Mouse (Mus musculus) liver, embryonic 16.5 days (tissue): ENCODE measurements around the gene Ece1. TPM values are rescaled to one million over a fixed set of nuclear protein-coding genes. Genes with fewer than 3 reads are reported as not detected.
"Not testable (repeated sequence)": the region's sequence is repeated elsewhere in the genome, so short reads cannot be mapped to it uniquely, and the experiment has no call there.

Experiments
- ATAC-seq: fragments of 200-750 bp; cut with Nextera tagmentation; 2 replicates; pipeline ENCODE4 v1.8.0; 2017; ENCODE audit warnings: low read depth, mild to moderate bottlenecking, moderate number of reproducible peaks, moderate library complexity
- H3K27ac ChIP-seq: fragments of 300-500 bp; sonication (generic); 2 replicates; pipeline ENCODE4 v1.5.1; 2014; ENCODE audit warnings: mild to moderate bottlenecking, low read length
- H3K27me3 ChIP-seq: fragments of 300-500 bp; sonication (generic); 2 replicates; pipeline ENCODE4 v1.6.1; 2014; ENCODE audit warnings: low read depth, low read length, mixed read lengths; ENCODE audit not compliant: control insufficient read depth, insufficient read depth
- H3K36me3 ChIP-seq: fragments of 300-500 bp; sonication (generic); 2 replicates; pipeline ENCODE4 v1.6.1; 2014; ENCODE audit warnings: mild to moderate bottlenecking; ENCODE audit not compliant: control insufficient read depth, insufficient read depth
- H3K4me1 ChIP-seq: fragments of 300-500 bp; sonication (generic); 2 replicates; pipeline ENCODE4 v1.6.1; 2014; ENCODE audit warnings: low read depth, low read length, mixed read lengths; ENCODE audit not compliant: control insufficient read depth
- H3K4me2 ChIP-seq: fragments of 300-500 bp; sonication (generic); 2 replicates; pipeline ENCODE4 v1.6.1; 2014; ENCODE audit warnings: low read depth, low read length, mixed read lengths
- H3K4me3 ChIP-seq: fragments of 300-500 bp; sonication (generic); 2 replicates; pipeline ENCODE4 v1.5.1; 2014; ENCODE audit warnings: low read depth, mild to moderate bottlenecking, low read length
- H3K9ac ChIP-seq: fragments of 300-500 bp; sonication (generic); 2 replicates; pipeline ENCODE4 v1.6.1; 2014; ENCODE audit warnings: low read depth, low read length
- H3K9me3 ChIP-seq: fragments of 300-500 bp; sonication (generic); replicated peaks from 2 replicates; pipeline ENCODE4 v1.6.1; 2016; ENCODE audit warnings: low read length; ENCODE audit not compliant: control insufficient read depth
- WGBS: fragments of 180-500 bp; shearing (Covaris S2); extraction: QIAGEN DNeasy Blood & Tissue Kit; methylation state at CpG from one replicate; pipeline ENCODE4 v1.1.7; 2014; ENCODE audit not compliant: insufficient replicate concordance; 5-methylcytosine and 5-hydroxymethylcytosine counted together
- polyA plus RNA-seq: library from polyadenylated mRNA; unstranded; fragments of >200 nt; fragmentation: Nextera tagmentation; extraction: Ambion mirVana; gene quantifications from 2 replicates; pipeline ENCODE4 v1.2.1, GENCODE M21; 2015

The Ece1 gene
- polyA plus RNA-seq, 1 experiment from 2014 or later, result 23.4 TPM

DNA sequence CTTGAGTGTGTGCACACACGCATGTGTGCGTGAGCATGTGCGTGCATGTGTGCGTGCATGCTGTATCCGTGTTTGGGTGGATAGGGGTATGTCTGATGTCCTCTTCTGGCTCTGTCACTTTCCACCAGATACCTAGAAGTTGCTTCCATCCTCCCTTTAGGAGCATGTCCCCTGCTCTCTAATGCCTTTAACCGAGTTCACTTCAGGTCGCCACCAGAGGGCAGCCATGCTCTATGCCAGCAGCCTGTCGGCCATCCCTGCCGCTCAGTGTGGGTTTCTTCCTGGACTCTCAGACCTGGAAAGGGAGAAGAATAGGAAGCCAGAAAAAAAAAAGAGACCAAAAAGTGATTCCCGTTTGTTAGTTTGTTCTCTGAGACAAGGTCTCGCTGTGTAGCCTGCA lies 17.4 kb upstream of the Ece1 start:
- no peak overlapping the region for H3K27ac ChIP-seq
- H3K27me3 ChIP-seq, result no peaks in the 10 kb centered on the region
- no peak overlapping the region for H3K9ac ChIP-seq
- no peak overlapping the region for H3K4me3 ChIP-seq
- WGBS, result 21% methylated on average over 11 of the region's 11 CpGs
- no peaks in the 10 kb centered on the region for H3K9me3 ChIP-seq
- no peaks in the 10 kb centered on the region for H3K36me3 ChIP-seq
- H3K4me2 ChIP-seq, result no peak overlapping the region
- no peak for ATAC-seq
- H3K4me1 ChIP-seq, result no peaks in the 10 kb centered on the region

DNA sequence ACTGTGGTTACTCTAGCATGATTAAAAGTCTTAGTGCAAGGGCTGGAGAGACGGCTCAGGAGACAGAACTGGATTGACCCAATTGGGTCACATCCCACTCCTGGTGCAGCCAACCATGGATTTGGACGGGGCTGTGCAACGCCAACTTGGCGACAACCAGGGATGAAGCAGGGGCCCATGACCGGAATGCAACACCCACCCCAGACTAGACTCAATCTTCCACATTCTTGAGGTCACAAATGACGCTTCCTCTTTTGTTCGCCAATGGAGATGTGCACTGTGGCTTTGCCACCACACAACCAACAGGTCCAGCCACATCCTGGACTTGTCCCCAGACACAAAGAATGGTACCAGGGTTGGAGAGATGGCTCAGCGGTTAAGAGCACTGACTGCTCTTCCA lies 14.4 kb upstream of the Ece1 start:
- not testable (repeated sequence) for H3K36me3 ChIP-seq, H3K9me3 ChIP-seq, H3K27ac ChIP-seq, H3K4me1 ChIP-seq, ATAC-seq, H3K9ac ChIP-seq, H3K27me3 ChIP-seq, H3K4me3 ChIP-seq, H3K4me2 ChIP-seq
- WGBS, result 39% methylated on average over 8 of the region's 8 CpGs

DNA sequence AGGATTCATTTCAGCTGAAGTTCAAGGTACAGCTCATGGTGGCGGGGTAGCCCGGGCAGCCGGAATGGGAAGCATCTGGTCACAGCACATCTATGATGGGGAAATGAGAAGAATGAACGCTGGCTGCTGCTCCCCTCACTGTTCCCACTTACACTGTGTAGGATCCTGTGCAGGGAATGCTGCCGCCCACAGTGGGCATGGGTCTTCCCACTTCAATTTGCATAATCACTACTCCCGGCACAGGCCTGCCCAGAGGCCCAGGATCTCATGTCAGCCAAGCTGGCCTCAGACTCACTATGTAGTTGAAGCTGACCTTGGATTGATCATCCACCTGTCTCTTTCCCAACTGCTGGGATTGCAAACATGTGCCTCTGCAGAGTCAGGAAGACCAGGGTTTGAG lies 11.9 kb upstream of the Ece1 start:
- no peaks in the 10 kb centered on the region for H3K4me1 ChIP-seq
- no peaks in the 10 kb centered on the region for H3K27me3 ChIP-seq
- 84% methylated on average over 6 of the region's 6 CpGs for WGBS
- no peak overlapping the region for H3K9ac ChIP-seq
- H3K27ac ChIP-seq, result no peak overlapping the region
- no peaks in the 10 kb centered on the region for H3K36me3 ChIP-seq
- ATAC-seq, result no peak
- no peak overlapping the region for H3K4me3 ChIP-seq
- H3K4me2 ChIP-seq, result no peak overlapping the region
- H3K9me3 ChIP-seq, result no peaks in the 10 kb centered on the region

DNA sequence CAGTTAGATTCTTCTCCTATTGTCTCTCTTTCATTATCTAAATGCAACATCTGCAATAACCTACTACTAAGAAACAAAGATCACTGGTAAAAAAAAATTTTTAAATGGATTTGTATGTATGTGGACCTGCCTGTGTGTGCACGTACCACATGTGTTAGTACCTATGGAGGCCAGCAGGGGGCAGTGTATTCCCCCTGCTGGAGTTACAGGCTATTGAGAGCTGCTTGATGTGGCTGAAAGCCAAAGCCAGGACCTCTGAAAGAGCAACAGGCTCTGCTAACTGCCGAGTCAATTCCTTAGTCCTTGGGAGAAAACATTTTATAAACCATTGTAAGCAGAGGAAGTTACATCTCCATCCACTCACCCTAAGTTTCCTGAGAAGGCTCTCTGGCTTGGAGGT lies 10.6 kb upstream of the Ece1 start:
- H3K9ac ChIP-seq, result no peak overlapping the region
- no peak overlapping the region for H3K27ac ChIP-seq
- no peaks in the 10 kb centered on the region for H3K36me3 ChIP-seq
- no peak for ATAC-seq
- peaks cover 3% of the 10 kb centered on the region; the same call in 1 of the 2 replicates for H3K4me1 ChIP-seq
- no peaks in the 10 kb centered on the region for H3K27me3 ChIP-seq
- no peak overlapping the region for H3K4me3 ChIP-seq
- H3K4me2 ChIP-seq, result no peak overlapping the region
- WGBS, result 44% methylated on average over 2 of the region's 2 CpGs
- no peaks in the 10 kb centered on the region for H3K9me3 ChIP-seq

DNA sequence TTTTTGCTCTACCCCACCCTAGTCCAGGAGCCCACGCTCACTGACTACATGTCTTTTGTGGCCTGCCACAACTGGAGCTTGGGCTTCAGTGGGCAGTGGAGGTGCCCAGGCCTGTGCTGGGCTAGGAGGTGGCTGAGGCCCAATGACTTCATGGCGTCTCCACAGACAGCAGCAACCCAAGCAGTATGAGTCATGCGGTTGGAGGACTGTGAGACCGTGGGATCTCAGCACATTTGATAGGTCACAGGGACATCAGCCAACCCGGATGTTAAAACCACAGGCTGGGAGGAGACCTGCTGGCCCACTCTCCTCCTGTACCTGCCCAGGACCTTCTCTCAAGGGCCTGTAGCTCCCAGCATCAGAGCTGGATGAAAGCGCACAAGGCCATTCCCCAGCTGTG lies 8.2 kb upstream of the Ece1 start:
- WGBS, result 34% methylated on average over 6 of the region's 6 CpGs
- no peak overlapping the region for H3K9ac ChIP-seq
- no peak for ATAC-seq
- no peak overlapping the region for H3K27ac ChIP-seq
- peaks cover 3% of the 10 kb centered on the region; the same call in 1 of the 2 replicates for H3K4me1 ChIP-seq
- no peak overlapping the region for H3K4me2 ChIP-seq
- no peaks in the 10 kb centered on the region for H3K36me3 ChIP-seq
- no peaks in the 10 kb centered on the region for H3K27me3 ChIP-seq
- H3K4me3 ChIP-seq, result no peak overlapping the region
- no peaks in the 10 kb centered on the region for H3K9me3 ChIP-seq

DNA sequence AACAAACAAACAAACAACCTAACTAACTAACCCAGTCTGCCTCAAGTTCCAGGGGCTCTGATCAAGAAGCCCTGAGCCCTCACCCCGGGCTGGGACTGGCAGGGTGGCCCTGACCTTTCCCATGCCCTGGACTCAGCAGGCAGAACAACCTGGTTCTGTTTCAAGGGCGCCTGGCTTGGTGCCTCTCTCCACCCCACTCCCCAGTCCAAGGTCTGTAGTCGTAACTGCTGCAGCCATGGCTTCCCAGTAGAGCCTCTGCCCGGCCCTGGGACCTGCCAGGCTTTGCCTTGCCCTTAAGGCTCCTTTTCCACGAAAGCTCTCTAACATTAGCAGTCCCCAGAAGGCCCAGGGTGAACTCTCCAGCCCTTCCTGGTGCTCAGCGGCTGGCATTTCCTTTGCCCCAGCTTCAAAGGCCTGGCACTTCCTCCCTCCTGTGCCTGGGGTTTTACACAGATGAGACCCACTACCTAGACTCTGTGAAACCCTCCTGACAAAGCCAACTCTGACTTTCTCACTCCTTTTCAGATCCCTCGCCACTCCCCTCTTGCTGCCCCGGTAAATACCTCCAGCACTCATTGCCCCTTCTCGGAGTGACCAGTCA lies 6.2 kb upstream of the Ece1 start:
- no peak overlapping the region for H3K9ac ChIP-seq
- ATAC-seq, result peak; percentile 49; the same call in 1 of the 2 replicates

DNA sequence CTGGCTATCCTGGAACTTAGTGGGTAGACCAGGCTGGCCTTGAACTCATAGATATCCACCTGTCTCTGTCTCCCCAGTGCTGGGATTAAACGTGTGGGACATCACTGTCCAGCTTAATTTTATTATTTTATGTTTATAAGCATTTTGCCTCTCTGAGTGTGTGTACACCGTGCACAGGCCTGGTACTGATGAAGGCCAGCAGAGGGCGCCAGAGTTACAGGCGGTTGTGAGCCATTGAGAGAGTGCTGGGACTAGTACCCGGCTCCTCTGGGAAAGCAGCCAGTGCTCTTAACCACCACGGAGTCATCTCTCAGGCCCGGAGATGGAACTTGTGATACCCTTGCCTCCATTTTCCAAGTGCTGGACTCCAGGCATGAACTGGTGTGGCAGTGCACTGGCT lies 4.9 kb upstream of the Ece1 start:
- Histone ChIP-seq H3K4me3 (no peak overlapping the region), H3K27me3 (no peaks in the 10 kb centered on the region), H3K9ac (no peak overlapping the region), H3K4me2 (no peak overlapping the region), H3K27ac (no peak overlapping the region), H3K9me3 (no peaks in the 10 kb centered on the region), H3K36me3 (no peaks in the 10 kb centered on the region), H3K4me1 (peaks cover 3% of the 10 kb centered on the region; the same call in 1 of the 2 replicates)
- no peak for ATAC-seq
- WGBS, result 21% methylated on average over 7 of the region's 7 CpGs

More for the DNA sequence above, 6.2 kb upstream of the Ece1 start:
- H3K4me1 ChIP-seq, result peaks cover 3% of the 10 kb centered on the region; the same call in 1 of the 2 replicates
- H3K27ac ChIP-seq, result no peak overlapping the region
- H3K9me3 ChIP-seq, result no peaks in the 10 kb centered on the region
- 48% methylated on average over 9 of the region's 9 CpGs for WGBS
- no peaks in the 10 kb centered on the region for H3K27me3 ChIP-seq
- H3K4me2 ChIP-seq, result no peak overlapping the region
- no peaks in the 10 kb centered on the region for H3K36me3 ChIP-seq
- no peak overlapping the region for H3K4me3 ChIP-seq

DNA sequence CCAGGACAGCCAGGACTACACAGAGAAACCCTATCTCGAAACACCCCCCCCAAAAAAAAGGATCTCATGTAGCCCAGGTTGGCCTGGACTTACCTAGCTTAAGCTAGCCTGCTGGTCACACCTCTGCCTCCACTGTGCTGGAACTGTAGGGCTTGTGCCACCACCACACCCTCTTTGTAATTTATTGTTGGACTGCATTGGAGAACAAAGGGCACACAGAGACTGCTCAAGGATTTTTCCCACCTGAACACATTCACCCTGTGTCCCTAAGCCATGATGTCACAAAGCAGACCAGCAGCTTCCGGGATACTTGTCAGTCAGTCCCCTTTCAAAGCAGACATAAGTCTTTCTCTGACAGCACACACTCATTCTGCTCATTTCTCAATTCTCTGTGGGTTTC lies 3.7 kb upstream of the Ece1 start:
- Histone ChIP-seq H3K4me3 (no peak overlapping the region), H3K9ac (no peak overlapping the region), H3K9me3 (no peaks in the 10 kb centered on the region), H3K27me3 (no peaks in the 10 kb centered on the region; the same call in 1 of the 2 replicates), H3K4me2 (no peak overlapping the region), H3K27ac (no peak overlapping the region), H3K4me1 (peaks cover 12% of the 10 kb centered on the region), H3K36me3 (no peaks in the 10 kb centered on the region)
- WGBS, result 46% methylated on average over 2 of the region's 2 CpGs
- no peak for ATAC-seq

DNA sequence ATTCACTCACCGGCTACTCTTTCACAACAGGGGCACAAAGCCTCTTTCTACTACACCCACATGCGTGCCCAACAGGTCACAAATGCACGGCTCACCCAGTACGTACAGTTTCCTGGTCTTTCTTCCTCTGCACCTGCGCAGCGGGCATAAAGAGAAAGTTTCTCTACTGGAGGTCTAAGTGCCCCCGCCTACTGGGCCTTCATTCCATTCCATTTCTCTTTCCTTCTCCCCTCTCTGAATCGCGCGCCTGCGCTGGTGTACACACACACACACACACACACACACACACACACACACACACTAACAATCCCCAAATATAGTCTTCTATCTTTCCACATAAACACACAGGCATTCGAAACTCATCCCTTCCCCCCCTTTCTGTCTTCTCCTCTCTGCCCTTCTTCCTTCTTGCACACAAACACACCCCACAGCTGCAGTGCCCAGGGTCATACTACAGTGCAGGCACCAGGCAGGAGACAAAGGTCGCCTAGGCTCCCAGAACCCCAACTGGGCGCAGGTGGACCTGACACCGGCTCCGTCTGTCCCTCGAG lies 501 bp upstream of the Ece1 start:
- H3K4me3 ChIP-seq, result peak overlapping the region; percentile 67
- H3K9me3 ChIP-seq, result no peaks in the 10 kb centered on the region
- H3K4me1 ChIP-seq, result peaks cover 28% of the 10 kb centered on the region
- peak overlapping the region; percentile 80 for H3K4me2 ChIP-seq
- H3K27ac ChIP-seq, result no peak overlapping the region
- 5% methylated on average over 17 of the region's 17 CpGs for WGBS
- no peaks in the 10 kb centered on the region for H3K36me3 ChIP-seq
- peak; percentile 73 for ATAC-seq
- H3K9ac ChIP-seq, result peak overlapping the region; percentile 19; the same call in 1 of the 2 replicates
- peaks cover 2% of the 10 kb centered on the region for H3K27me3 ChIP-seq
